Mouse (Mus musculus) brain, embryonic 14.5 days (tissue): ENCODE measurements around the gene Dnase1.

Source experiments
- CTCF ChIP-seq: fragments of 200-500 bp; IDR thresholded peaks from 2 replicates; pipeline ENCODE4 v1.5.1; 2012; ENCODE audit warnings: inconsistent platforms, mild to moderate bottlenecking, moderate library complexity, borderline replicate concordance; ENCODE audit not compliant: insufficient read depth, insufficient read length; ENCODE audit errors: extremely low read depth
- POLR2A ChIP-seq: fragments of 200-500 bp; IDR thresholded peaks from 2 replicates; pipeline ENCODE4 v1.6.1; 2012; ENCODE audit warnings: mild to moderate bottlenecking, inconsistent platforms, borderline replicate concordance; ENCODE audit not compliant: poor library complexity, insufficient read depth, insufficient read length, severe bottlenecking; ENCODE audit errors: extremely low read depth

GRCm38 (mm10) chr16:4036807-4037206 is at the start of gene Dnase1:
- TF ChIP-seq CTCF, result no peak
- no peak for TF ChIP-seq POLR2A
